Mouse (Mus musculus): ENCODE results near the gene Mypn.

Gene Mypn

DNA sequence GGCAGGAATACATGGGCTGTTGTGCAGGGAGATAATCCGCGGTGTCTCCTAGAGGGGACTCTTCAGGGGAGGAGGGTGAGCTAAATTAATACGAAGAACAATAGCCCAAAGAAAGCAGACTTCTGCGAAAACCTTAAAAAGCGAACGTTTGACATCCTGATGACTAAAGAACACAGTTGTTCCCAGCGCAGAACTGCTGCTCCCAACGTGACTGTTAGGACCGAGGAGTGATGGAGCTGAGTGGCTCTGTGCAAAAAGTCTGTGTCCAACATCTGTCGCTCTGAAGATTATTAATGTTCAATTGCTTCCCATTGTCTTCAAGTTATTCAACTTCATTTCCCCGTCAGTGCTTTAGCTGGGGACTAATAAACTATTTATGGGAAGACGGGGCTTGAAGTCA lies 105.6 kb downstream of the Mypn start:
- no peak for DNase-seq

DNA sequence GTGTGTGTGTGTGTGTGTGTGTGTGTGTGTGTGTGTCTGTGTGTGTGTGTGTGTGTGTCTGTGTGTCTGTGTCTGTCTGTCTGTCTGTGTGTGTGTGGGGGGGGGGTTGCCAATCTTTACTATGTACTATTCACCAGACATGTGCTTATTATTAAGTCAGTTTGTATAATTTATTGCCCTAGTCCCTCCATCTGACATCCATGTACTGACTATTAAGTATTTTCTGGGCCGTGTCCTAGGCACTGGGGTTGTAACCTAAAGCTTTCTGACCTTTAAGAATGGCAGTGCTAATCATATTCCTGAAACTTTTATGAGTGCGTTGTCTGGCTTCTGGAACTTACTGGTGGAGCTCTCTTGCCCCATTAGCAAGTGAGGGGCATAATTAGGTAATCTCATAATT lies 107.0 kb downstream of the Mypn start:
- DNase-seq = no peak

DNA sequence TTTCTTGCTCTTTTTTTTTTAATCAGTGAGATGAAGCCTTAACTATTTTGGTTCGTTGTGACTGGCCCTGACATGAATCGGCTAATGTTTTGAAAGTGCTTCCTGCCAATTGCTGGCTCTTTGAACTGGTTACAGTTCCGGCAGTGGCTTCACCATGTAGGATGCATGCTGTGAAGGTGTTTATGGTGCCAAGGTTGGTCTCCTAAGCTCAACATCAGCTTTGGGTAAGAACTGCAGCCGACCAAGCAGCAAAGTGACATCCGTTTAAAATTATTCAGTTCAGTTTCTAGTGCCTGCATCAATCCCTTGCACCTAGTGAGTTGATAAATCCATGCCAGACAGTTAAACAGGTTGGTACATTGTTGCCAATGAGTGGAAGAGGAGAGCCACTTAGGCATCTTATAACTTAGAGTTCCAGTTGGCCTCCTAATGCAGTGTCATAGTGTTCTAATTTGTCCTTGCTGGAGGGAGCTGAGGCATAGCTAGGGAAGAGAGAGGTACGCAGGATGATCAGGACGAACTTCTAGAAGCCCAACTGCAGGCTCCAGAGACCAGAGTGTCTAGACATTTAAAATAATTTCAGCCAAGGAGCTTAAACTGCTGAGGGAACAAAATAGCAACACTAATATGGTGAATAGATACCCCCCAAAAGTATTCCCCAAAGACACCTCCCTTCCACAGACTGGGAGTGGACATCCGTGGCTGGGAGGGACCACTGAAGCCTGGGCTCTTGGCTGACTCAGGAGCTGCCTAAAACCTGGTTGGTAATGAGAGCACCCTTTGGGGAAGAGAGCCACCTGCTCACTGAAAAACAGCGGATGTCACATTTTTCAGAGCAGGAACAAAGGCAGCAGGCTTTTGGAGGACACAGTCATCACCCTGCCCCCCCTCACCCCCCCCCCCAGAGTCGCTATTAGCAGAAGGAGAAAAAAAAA lies 110.9 kb downstream of the Mypn start:
- DNase-seq = no peak

DNA sequence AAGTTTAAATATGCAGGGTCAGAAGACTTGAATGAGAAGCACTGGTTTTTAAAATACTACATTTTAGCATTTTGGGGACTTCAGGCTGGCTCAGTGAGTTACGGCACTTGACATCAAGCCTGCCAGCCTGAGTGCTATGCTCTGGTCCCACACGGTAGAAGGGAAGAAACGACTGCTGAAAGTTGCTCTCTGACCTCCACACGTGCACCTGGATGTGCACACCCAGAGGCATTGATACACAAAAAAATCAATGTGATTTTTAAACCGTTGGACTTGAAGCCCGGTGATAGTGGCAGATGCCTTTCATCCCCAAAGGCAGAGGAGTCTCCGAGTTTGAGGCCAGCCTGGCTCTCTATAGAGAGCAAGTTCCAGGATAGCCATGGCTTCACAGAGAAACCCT lies 111.8 kb downstream of the Mypn start:
- no peak for DNase-seq

DNA sequence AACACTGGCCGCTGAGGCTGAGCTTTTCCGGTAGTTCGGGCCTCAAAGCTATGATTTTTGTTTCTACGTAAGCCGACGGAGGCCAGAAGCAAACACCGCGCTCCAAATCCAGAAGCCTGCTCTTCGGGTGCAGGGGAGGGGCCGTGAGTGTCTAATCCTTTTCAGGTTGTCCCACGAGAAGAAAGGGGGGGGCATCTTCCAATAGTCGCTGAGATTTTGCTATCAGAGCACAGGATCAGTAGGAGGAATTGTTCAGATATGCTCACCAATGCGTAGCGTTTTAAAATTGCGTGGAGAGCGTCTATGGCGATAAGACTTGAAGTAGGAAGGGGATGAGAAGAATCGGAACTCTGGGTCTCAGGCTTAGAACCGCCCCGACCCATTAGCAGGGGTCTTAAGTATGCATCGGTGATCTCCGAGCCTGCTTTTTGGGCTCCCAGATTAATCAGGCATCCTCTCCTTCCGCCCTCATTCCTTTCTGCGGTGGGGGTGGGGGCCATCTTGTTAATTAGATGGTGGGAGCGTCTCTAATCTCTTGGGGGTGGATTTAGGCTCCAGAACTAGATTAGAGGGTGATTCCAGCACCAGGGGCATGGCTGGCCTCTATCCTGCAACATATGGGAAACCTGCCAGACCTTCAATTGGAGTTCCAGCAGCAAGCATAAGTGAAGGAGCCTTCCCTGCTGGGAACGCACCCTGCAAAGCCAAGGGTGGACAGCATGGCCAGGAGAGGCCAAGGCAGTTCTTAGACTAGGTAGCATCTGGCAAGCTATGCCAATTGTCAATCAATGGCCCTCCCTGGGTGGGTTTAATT lies 113.8 kb downstream of the Mypn start:
- DNase-seq = peak; percentile 5

DNA sequence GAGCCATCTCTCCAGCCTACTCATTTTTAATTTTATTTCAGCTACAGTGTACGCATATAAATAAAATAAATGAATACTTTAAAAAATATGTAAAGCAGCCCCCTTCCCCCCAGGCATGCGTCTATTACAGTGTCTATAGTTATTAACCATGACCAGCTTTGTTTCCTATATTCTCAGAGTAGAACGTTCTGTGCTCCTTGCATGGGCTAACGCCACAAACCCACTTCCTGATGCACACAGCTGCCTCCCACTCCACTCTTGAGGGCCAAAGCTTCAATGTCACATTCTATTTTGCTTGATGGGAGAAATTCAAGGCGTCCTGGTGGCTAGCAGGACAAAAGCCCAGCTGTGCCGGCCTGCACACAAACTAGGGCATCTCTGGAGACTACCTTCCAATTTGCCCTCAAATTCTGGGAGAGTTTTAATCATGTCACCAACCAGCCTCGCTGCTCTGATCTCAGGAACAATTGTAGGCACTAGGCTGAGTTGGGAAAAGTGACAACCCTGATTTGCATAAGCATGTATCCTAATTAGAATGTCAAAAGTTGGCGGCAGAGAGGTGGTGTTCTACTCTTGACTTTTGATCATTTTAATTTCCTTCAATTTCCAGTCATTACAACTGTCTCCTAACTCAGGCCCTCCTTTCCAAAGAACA lies 114.5 kb downstream of the Mypn start:
- no peak for DNase-seq

DNA sequence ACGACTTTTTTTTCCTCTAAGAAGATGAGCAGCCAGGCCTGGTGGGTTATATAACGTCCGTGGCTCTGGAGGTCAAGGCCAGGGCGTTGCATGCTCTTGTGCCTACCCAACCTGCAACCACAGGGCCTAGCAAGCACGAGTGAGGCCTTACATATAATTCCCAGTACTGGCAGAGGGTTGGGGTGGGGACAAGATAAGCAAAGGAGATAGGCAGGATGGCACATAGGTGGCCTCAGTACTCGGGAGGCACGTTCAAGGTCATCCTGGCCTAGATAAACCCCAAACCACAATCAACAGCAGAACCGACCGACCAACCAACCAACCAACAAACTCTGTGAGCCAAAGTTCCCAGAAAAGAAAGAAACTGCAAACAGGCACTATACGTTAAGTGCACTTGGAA lies 117.4 kb downstream of the Mypn start:
- no peak for DNase-seq

DNA sequence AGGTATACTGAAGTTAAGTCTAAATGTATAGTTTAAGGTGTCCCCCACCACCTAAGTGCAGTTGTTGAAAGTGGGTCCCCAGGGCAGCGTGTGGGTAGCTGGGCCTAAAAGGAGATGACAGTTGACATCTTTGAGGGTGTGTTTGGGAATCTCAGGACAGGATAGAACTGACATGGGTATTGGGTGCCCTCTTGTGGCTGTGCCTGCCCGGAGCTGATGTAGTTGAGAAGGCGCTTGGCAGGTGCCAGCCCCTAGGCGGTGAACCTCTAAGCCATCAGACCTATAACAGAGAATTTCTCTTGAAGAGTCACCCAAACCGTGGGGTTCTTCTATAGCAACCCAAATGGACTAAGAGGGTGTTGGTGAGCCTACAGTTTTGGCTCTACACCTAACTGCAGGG lies 137.8 kb downstream of the Mypn start:
- DNase-seq = peak; percentile 89
